Mouse (Mus musculus) kidney, embryonic 16.5 days (tissue): ENCODE data around the gene Ifnar2. TPM values are rescaled to one million over a fixed set of nuclear protein-coding genes. Genes with fewer than 3 reads are reported as not detected.

ENCODE experiments used
- ATAC-seq: fragments of 200-750 bp; cut with Nextera tagmentation; 2 replicates; pipeline ENCODE4 v1.8.0; 2017; ENCODE audit warnings: moderate TSS enrichment; ENCODE audit not compliant: low FRiP score, low TSS enrichment
- H3K27ac ChIP-seq: fragments of 300-500 bp; sonication (generic); 2 replicates; pipeline ENCODE4 v1.5.1; 2014; ENCODE audit warnings: low read length
- H3K27me3 ChIP-seq: fragments of 300-500 bp; sonication (generic); 2 replicates; pipeline ENCODE4 v1.6.1; 2014; ENCODE audit warnings: low read length, control low read depth, mixed read lengths; ENCODE audit not compliant: insufficient read depth
- H3K36me3 ChIP-seq: fragments of 300-500 bp; sonication (generic); 2 replicates; pipeline ENCODE4 v1.6.1; 2014; ENCODE audit warnings: low read length, control low read depth, mixed read lengths; ENCODE audit not compliant: insufficient read depth
- H3K4me1 ChIP-seq: fragments of 300-500 bp; sonication (generic); 2 replicates; pipeline ENCODE4 v1.6.1; 2014; ENCODE audit warnings: low read length, control low read depth, mixed read lengths; ENCODE audit not compliant: insufficient read depth
- H3K4me2 ChIP-seq: fragments of 300-500 bp; sonication (generic); replicated peaks from 2 replicates; pipeline ENCODE4 v1.6.1; 2014; ENCODE audit warnings: low read depth, low read length
- H3K4me3 ChIP-seq: fragments of 300-500 bp; sonication (generic); 2 replicates; pipeline ENCODE4 v1.5.1; 2014; ENCODE audit warnings: mild to moderate bottlenecking, low read length
- H3K9ac ChIP-seq: fragments of 300-500 bp; sonication (generic); replicated peaks from 2 replicates; pipeline ENCODE4 v1.6.1; 2014; ENCODE audit warnings: low read length
- H3K9me3 ChIP-seq: fragments of 300-500 bp; sonication (generic); 2 replicates; pipeline ENCODE4 v1.6.1; 2016; ENCODE audit warnings: low read length, control low read depth
- WGBS: fragments of 180-500 bp; shearing (Covaris S2); extraction: QIAGEN DNeasy Blood & Tissue Kit; methylation state at CpG from one replicate; pipeline ENCODE4 v1.1.7; 2014; 5-methylcytosine and 5-hydroxymethylcytosine counted together
- polyA plus RNA-seq: library from polyadenylated mRNA; unstranded; fragments of >200 nt; fragmentation: Nextera tagmentation; extraction: Ambion mirVana; gene quantifications from 2 replicates; pipeline ENCODE4 v1.2.1, GENCODE M21; 2015

The Ifnar2 gene
- polyA plus RNA-seq, 1 experiment from 2014 or later = 56.2 TPM

- WGBS = 61% methylated on average over 5 of the region's 5 CpGs
- H3K4me3 ChIP-seq = no peak overlapping the region
- no peaks in the 10 kb centered on the region for H3K36me3 ChIP-seq
- H3K9ac ChIP-seq = no peak overlapping the region
- no peak for ATAC-seq
- H3K4me2 ChIP-seq = no peak overlapping the region
- H3K4me1 ChIP-seq = no peaks in the 10 kb centered on the region
- no peaks in the 10 kb centered on the region for H3K9me3 ChIP-seq
- no peaks in the 10 kb centered on the region for H3K27me3 ChIP-seq
- no peak overlapping the region for H3K27ac ChIP-seq
Measured at GRCm38 (mm10) chr16:91445566-91445965, 73.0 kb downstream of the Ifnar2 start.

DNA sequence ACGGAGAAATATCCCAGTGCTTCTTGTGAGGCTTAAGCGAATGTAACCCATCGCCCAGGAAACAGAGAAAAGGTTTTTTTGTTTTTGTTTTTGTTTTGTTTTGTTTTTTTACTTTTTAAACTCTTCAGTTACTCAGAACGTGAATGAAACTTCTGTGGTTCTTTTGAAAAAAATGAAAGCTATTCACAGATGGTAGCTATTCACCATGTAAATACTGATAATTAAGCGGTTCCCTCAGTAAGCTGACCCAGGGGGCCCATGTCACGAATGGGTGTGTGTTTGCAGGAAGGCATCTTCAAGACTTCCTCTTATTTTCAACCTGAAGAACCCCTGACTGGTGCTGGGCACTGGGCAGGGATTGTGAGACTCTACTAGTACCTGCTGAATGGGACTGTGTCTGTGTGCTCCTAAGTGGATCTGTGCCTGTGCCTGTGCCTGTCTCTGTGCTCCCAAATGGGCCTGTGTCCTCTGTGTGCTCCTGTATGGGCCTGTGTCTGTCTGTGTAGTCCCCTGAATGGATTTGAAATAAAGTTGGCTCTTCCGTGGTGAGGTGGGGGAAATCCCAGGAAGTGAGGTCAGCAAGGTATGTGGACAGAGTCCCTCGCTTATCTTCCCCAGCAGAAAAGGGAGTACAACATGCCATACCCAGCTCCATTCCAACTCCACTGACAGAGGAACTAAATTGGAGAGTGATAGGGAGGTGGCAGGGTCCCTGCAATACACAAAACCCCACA, 74.4 kb downstream of the Ifnar2 start:
- ATAC-seq = no peak
- H3K27me3 ChIP-seq = no peaks in the 10 kb centered on the region
- H3K4me2 ChIP-seq = no peak overlapping the region
- no peak overlapping the region for H3K27ac ChIP-seq
- H3K9me3 ChIP-seq = no peaks in the 10 kb centered on the region
- H3K4me3 ChIP-seq = no peak overlapping the region
- 83% methylated on average over 8 of the region's 8 CpGs for WGBS
- no peaks in the 10 kb centered on the region for H3K36me3 ChIP-seq
- no peaks in the 10 kb centered on the region for H3K4me1 ChIP-seq
- no peak overlapping the region for H3K9ac ChIP-seq

GRCm38 (mm10) chr16:91447512-91447900, 74.9 kb downstream of the Ifnar2 start:
- Histone ChIP-seq H3K27me3 (no peaks in the 10 kb centered on the region), H3K9me3 (no peaks in the 10 kb centered on the region), H3K4me2 (no peak overlapping the region), H3K27ac (no peak overlapping the region), H3K4me3 (no peak overlapping the region), H3K4me1 (no peaks in the 10 kb centered on the region), H3K36me3 (no peaks in the 10 kb centered on the region), H3K9ac (no peak overlapping the region)
- no peak for ATAC-seq
- WGBS = 81% methylated on average over 6 of the region's 6 CpGs

DNA sequence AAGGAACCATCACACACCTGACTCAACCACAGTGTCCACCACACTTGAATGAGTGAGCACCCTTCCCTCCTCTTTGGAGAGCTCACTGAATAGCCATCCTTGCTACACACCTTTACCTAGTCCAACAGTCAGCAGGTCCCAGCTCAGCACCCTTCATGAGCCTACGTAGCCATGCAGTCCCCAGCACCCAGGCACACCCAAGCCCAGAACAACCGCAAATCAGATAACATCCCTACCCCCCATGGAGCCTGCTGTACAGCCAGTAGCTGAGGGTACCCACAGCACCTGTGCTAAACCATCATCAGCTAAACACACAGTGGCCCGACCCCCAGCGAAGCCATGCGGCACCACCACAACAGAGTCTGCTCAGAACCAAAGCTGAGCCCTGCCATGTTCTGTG, 75.5 kb downstream of the Ifnar2 start:
- no peak for ATAC-seq
- Histone ChIP-seq H3K4me2 (no peak overlapping the region), H3K9ac (no peak overlapping the region), H3K36me3 (no peaks in the 10 kb centered on the region), H3K4me1 (no peaks in the 10 kb centered on the region), H3K27me3 (no peaks in the 10 kb centered on the region), H3K9me3 (no peaks in the 10 kb centered on the region), H3K4me3 (no peak overlapping the region), H3K27ac (no peak overlapping the region)
- WGBS = 97% methylated on average over 5 of the region's 5 CpGs

DNA sequence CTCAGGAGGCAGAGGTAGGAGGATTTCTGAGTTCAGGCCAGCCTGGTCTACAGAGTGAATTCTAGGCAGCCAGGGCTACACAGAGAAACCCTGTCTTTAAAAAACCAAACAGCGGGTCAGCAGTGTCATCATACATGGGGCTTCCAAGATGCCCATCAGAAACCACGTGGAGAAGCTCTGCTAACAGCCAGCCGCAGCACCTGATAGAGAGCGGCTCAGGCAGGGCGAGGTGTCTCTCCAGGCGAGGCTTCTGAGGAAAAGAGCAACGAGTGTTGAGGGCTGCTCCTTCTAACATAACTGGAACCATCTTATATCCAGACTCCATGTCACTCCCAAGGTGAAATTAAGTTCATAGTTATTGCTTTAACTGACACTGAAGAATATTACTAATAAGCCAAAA, 76.3 kb downstream of the Ifnar2 start:
- no peaks in the 10 kb centered on the region for H3K27me3 ChIP-seq
- H3K36me3 ChIP-seq = no peaks in the 10 kb centered on the region
- 85% methylated on average over 7 of the region's 7 CpGs for WGBS
- H3K9ac ChIP-seq = no peak overlapping the region
- no peak for ATAC-seq
- no peaks in the 10 kb centered on the region for H3K4me1 ChIP-seq
- no peak overlapping the region for H3K4me2 ChIP-seq
- H3K9me3 ChIP-seq = no peaks in the 10 kb centered on the region
- H3K4me3 ChIP-seq = no peak overlapping the region
- no peak overlapping the region for H3K27ac ChIP-seq

- H3K4me1 ChIP-seq = no peaks in the 10 kb centered on the region
- H3K4me2 ChIP-seq = no peak overlapping the region
- ATAC-seq = no peak
- WGBS = 84% methylated on average over 12 of the region's 12 CpGs
- no peaks in the 10 kb centered on the region for H3K27me3 ChIP-seq
- no peak overlapping the region for H3K27ac ChIP-seq
- no peaks in the 10 kb centered on the region for H3K36me3 ChIP-seq
- no peaks in the 10 kb centered on the region for H3K9me3 ChIP-seq
- no peak overlapping the region for H3K4me3 ChIP-seq
- H3K9ac ChIP-seq = no peak overlapping the region
Measured at GRCm38 (mm10) chr16:91450137-91451064, 77.8 kb downstream of the Ifnar2 start.

DNA sequence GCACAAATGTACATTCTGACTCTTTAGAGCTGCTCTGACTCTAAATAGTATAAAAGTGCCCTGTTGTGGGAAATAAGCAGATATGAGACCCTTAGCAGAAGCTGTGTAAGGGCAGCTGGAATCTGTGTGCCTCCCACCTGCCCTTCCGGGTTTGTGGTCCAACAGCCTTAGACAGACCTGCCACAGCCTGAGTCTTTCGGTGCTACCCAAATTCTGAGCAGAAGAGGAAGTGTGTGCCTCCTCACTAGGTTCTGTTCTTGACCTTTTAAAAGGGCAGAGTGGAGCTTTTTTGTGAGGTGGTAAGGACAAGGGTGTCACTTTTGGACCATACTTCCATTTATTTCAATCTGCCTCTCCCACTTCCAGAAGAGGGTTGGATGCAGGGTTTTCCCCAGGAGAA, 79.4 kb downstream of the Ifnar2 start:
- ATAC-seq = no peak
- 77% methylated on average over 2 of the region's 2 CpGs for WGBS
- Histone ChIP-seq H3K9ac (no peak overlapping the region), H3K27me3 (no peaks in the 10 kb centered on the region), H3K4me3 (no peak overlapping the region), H3K4me1 (no peaks in the 10 kb centered on the region), H3K36me3 (no peaks in the 10 kb centered on the region), H3K9me3 (no peaks in the 10 kb centered on the region), H3K4me2 (no peak overlapping the region), H3K27ac (0 out of 2 replicates have a peak overlapping the region, but pooled peaks have one; percentile 34)

GRCm38 (mm10) chr16:91452363-91452896, 79.8 kb downstream of the Ifnar2 start:
- H3K4me1 ChIP-seq = no peaks in the 10 kb centered on the region
- 53% methylated on average over 6 of the region's 6 CpGs for WGBS
- H3K4me3 ChIP-seq = no peak overlapping the region
- H3K27me3 ChIP-seq = no peaks in the 10 kb centered on the region
- H3K4me2 ChIP-seq = no peak overlapping the region
- H3K36me3 ChIP-seq = no peaks in the 10 kb centered on the region
- no peak overlapping the region for H3K9ac ChIP-seq
- H3K9me3 ChIP-seq = no peaks in the 10 kb centered on the region
- 0 out of 2 replicates have a peak overlapping the region, but pooled peaks have one; percentile 34 for H3K27ac ChIP-seq
- no peak for ATAC-seq
